Mouse (Mus musculus): Measurements from ENCODE around the gene Faap20.

GRCm38 (mm10) chr4:155214793-155215192 lies 34.8 kb upstream of the Faap20 start:
- TF ChIP-seq CTCF (IDR thresholded peaks at IDR 0.05) (no peak), EP300 (IDR thresholded peaks at IDR 0.05) (no peak)

All from lung, postnatal 0 days (tissue).